Mouse (Mus musculus): Measurements from ENCODE around the gene Col26a1.
"Not testable (repeated sequence)": the region's sequence is repeated elsewhere in the genome, so short reads cannot be mapped to it uniquely, and the experiment has no call there.

The Col26a1 gene

GRCm38 (mm10) chr5:136760345-136760744, 122.7 kb downstream of the Col26a1 start:
- ATAC-seq (ENCODE audit: insufficient number of reproducible peaks, low FRiP score, low TSS enrichment): no peak

- no peak for ATAC-seq (ENCODE audit: insufficient number of reproducible peaks, low FRiP score, low TSS enrichment)
These were observed 123.2 kb downstream of the Col26a1 start for GRCm38 (mm10) chr5:136759781-136760180.

GRCm38 (mm10) chr5:136755696-136756095, 127.3 kb downstream of the Col26a1 start:
- ATAC-seq (ENCODE audit: insufficient number of reproducible peaks, low FRiP score, low TSS enrichment): no peak

GRCm38 (mm10) chr5:136754053-136754591, 128.9 kb downstream of the Col26a1 start:
- ATAC-seq (ENCODE audit: insufficient number of reproducible peaks, low FRiP score, low TSS enrichment): no peak

- ATAC-seq (ENCODE audit: insufficient number of reproducible peaks, low FRiP score, low TSS enrichment): not testable (repeated sequence)
These were observed 129.8 kb downstream of the Col26a1 start for GRCm38 (mm10) chr5:136753176-136753575.

GRCm38 (mm10) chr5:136752104-136752503, 130.9 kb downstream of the Col26a1 start:
- ATAC-seq (ENCODE audit: insufficient number of reproducible peaks, low FRiP score, low TSS enrichment): no peak

GRCm38 (mm10) chr5:136746596-136746995, 136.4 kb downstream of the Col26a1 start:
- no peak for ATAC-seq (ENCODE audit: insufficient number of reproducible peaks, low FRiP score, low TSS enrichment)

- no peak for ATAC-seq (ENCODE audit: insufficient number of reproducible peaks, low FRiP score, low TSS enrichment)
These were observed 144.1 kb downstream of the Col26a1 start for GRCm38 (mm10) chr5:136738918-136739317.

GRCm38 (mm10) chr5:136726271-136726670, 156.7 kb downstream of the Col26a1 start:
- not testable (repeated sequence) for ATAC-seq (ENCODE audit: insufficient number of reproducible peaks, low FRiP score, low TSS enrichment)

GRCm38 (mm10) chr5:136721596-136721995, 161.4 kb downstream of the Col26a1 start:
- ATAC-seq (ENCODE audit: insufficient number of reproducible peaks, low FRiP score, low TSS enrichment): no peak

GRCm38 (mm10) chr5:136718656-136719055, 164.4 kb downstream of the Col26a1 start:
- ATAC-seq (ENCODE audit: insufficient number of reproducible peaks, low FRiP score, low TSS enrichment): no peak

- ATAC-seq (ENCODE audit: insufficient number of reproducible peaks, low FRiP score, low TSS enrichment): no peak
These were observed 165.5 kb downstream of the Col26a1 start for GRCm38 (mm10) chr5:136717573-136717854.

GRCm38 (mm10) chr5:136716696-136717572, 166.1 kb downstream of the Col26a1 start:
- ATAC-seq (ENCODE audit: insufficient number of reproducible peaks, low FRiP score, low TSS enrichment): no peak

- no peak for ATAC-seq (ENCODE audit: insufficient number of reproducible peaks, low FRiP score, low TSS enrichment)
These were observed 168.1 kb downstream of the Col26a1 start for GRCm38 (mm10) chr5:136714879-136715278.

- ATAC-seq (ENCODE audit: insufficient number of reproducible peaks, low FRiP score, low TSS enrichment): no peak
These were observed 168.7 kb downstream of the Col26a1 start for GRCm38 (mm10) chr5:136714232-136714875.

- no peak for ATAC-seq (ENCODE audit: insufficient number of reproducible peaks, low FRiP score, low TSS enrichment)
These were observed 172.3 kb downstream of the Col26a1 start for GRCm38 (mm10) chr5:136710742-136711141.

GRCm38 (mm10) chr5:136708116-136708515, 174.9 kb downstream of the Col26a1 start:
- ATAC-seq (ENCODE audit: insufficient number of reproducible peaks, low FRiP score, low TSS enrichment): no peak

GRCm38 (mm10) chr5:136706803-136707202, 176.2 kb downstream of the Col26a1 start:
- ATAC-seq (ENCODE audit: insufficient number of reproducible peaks, low FRiP score, low TSS enrichment): no peak; the same call in 1 of the 2 replicates

- ATAC-seq (ENCODE audit: insufficient number of reproducible peaks, low FRiP score, low TSS enrichment): no peak
These were observed 177.5 kb downstream of the Col26a1 start for GRCm38 (mm10) chr5:136705532-136705931.

- no peak for ATAC-seq (ENCODE audit: insufficient number of reproducible peaks, low FRiP score, low TSS enrichment)
These were observed 178.9 kb downstream of the Col26a1 start for GRCm38 (mm10) chr5:136704151-136704550.

GRCm38 (mm10) chr5:136703751-136704150, 179.3 kb downstream of the Col26a1 start:
- ATAC-seq (ENCODE audit: insufficient number of reproducible peaks, low FRiP score, low TSS enrichment): no peak

Measured in cerebellum, adult (tissue).